Mouse (Mus musculus) CD4-positive helper T cell, adult 2 months (primary cell): ENCODE measurements around the gene Sntb2.
"Not testable (repeated sequence)": the region's sequence is repeated elsewhere in the genome, so short reads cannot be mapped to it uniquely, and the experiment has no call there.

Source experiments
- DNase-seq: peaks from one replicate; pipeline ENCODE4 v3.0.0-alpha.2; 2012; ENCODE audit warnings: low read depth, missing footprints, low spot score

Sntb2 gene

DNA sequence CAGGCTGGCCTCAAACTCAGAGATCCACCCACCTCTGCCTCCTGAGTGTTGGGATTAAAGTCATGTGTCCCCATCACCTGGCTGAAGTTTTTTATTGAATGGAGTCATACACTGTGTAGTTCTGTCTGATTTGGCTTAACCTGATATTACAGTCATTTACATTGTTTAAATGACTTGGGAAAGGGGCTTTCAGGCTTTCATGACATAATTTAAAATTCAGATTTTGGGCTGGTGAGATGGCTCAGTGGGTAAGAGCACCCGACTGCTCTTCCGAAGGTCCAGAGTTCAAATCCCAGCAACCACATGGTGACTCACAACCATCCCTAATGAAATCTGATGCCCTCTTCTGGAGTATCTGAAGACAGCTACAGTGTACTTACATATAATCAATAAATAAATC lies 98.1 kb downstream of the Sntb2 start:
- DNase-seq, result not testable (repeated sequence)

GRCm38 (mm10) chr8:107035641-107036040 lies 100.1 kb downstream of the Sntb2 start:
- DNase-seq, result no peak

DNA sequence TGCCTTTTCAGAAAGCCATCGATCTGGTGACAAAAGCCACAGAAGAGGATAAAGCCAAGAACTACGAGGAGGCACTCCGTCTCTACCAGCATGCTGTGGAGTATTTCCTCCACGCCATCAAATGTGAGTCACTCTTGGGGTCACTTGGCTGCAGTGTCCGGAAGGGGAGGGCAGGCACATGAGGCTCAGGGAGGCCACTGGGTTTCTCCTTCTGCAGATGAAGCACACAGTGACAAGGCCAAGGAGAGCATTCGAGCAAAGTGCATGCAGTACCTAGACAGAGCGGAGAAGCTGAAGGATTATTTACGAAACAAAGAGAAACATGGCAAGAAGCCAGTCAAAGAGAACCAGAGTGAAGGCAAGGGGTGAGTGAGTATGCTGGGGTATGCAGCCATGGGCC lies 101.1 kb downstream of the Sntb2 start:
- DNase-seq, result no peak

GRCm38 (mm10) chr8:107040632-107041031 lies 105.1 kb downstream of the Sntb2 start:
- DNase-seq, result no peak

- no peak for DNase-seq
Measured at GRCm38 (mm10) chr8:107045478-107045877, 109.9 kb downstream of the Sntb2 start.

GRCm38 (mm10) chr8:107046976-107047375 lies 111.4 kb downstream of the Sntb2 start:
- DNase-seq, result no peak

GRCm38 (mm10) chr8:107048061-107048941 lies 112.8 kb downstream of the Sntb2 start, which contains the start of gene Pdf:
Pdf (minus strand) TSS chr8:107048614.
- peak; percentile 85 for DNase-seq

GRCm38 (mm10) chr8:107049480-107049879 lies 113.9 kb downstream of the Sntb2 start:
- no peak for DNase-seq

DNA sequence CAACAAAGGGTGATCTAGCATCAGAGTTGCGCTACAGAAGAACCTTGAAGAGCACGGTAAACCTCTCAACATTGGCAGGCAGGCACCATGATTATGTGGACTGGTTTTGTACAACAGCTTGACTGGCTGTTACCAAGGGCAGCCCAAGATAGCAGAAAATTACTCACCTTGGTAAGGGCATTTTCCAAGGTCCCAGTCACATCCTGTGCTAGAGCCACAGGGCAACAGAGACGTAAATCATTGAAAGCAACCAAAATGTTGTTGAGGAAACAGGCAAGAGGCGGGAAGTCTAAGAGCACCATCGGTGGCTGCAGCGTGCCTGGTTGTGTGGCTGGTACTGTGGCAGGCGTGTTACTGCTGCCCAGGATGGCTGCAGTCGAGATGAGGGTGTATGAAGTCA lies 116.5 kb downstream of the Sntb2 start:
- DNase-seq, result no peak

GRCm38 (mm10) chr8:107056076-107056972 lies 120.8 kb downstream of the Sntb2 start, which contains the start of the genes Cog8 and Nip7:
Cog8 (minus strand) TSS chr8:107056689.
Nip7 (plus strand) TSS chr8:107056877.
- DNase-seq, result peak; percentile 97

GRCm38 (mm10) chr8:107056973-107057369 lies 121.4 kb downstream of the Sntb2 start:
- DNase-seq, result no peak

DNA sequence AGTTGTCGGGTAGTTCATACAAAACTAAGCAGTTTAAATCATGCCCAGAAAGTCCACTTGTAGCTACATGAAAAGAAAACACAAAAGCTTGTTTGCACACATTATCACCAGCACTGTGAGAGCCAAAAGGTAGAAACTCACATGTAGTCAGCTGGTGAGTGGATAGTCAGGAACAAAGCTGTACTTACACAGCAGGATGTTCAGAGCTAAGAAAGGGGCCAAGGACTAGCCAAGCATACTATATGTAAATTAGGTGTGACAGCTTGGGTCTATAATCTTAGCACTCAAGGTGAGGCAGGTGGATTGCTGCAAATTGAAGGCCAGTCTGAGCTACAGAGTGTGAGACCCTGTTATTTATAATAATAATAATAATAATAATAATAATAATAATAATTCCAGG lies 127.1 kb downstream of the Sntb2 start:
- no peak for DNase-seq

DNA sequence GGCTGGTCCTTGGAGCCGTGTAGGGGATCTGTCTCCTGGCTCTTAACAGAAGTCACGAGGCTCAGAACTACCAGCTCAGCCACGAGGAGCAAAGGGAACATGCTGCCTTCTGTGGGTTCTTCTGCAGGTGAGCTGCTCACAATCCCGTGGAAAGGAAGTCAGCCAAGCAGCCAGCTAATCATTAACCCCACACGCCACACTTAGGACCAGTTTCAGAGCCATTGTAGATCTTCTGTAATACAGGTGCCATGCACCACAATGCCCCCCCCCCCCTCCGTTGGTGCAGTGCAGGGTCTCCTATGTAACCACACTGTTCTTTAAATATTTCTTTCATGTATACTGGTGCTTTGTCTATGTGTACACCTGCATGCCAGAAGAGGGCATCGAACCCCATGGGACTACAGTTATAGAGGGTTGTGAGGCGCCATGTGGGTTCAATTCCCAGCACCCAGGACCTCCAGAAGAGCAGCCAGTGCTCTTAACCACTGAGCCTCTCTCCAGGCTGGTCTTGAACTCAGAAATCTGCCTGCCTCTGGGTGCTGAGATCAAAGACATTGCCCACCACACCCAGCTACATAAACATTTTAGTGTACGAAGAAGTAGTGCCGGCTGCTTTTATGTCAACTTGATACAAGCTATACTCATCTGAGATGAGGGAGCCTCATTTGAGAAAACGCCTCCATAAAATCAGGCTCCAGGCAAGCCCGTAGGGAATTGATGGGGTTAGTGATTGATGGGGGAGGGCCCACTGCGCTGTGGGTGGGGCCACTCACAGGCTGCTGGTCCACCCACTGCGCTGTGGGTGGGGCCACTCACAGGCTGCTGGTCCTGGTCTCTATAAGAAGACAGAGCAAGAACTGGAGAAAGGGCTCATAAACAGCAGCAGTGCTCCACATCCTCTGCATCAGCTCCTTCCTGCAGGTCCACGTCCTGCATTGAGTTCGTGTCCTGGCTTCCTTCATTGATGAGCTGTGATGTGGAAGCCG lies 130.3 kb downstream of the Sntb2 start, which contains the start of gene Tmed6:
Gene Tmed6, minus strand, starts transcription at position 134 of the 986 bp plus-strand sequence.
- no peak for DNase-seq
